Mouse (Mus musculus) liver, embryonic 14.5 days (tissue): Measurements from ENCODE around the gene Ppm1a. TPM values are rescaled to one million over a fixed set of nuclear protein-coding genes. Genes with fewer than 3 reads are reported as not detected.

Experiments
- ATAC-seq: fragments of 200-750 bp; cut with Nextera tagmentation; 2 replicates; pipeline ENCODE4 v1.8.0; 2017; ENCODE audit warnings: moderate number of reproducible peaks, mild to moderate bottlenecking, moderate library complexity; ENCODE audit not compliant: insufficient read depth
- DNase-seq, 3 experiments: peaks; one replicate each; pipeline ENCODE4 v3.0.0-alpha.2; 2012 to 2013; ENCODE audit warnings: low read depth in 3 of 3, low spot score in 3 of 3
- H3K27ac ChIP-seq: fragments of 300-500 bp; sonication (generic); 2 replicates; pipeline ENCODE4 v1.5.1; 2014; ENCODE audit warnings: moderate library complexity, mild to moderate bottlenecking, control low read depth, inconsistent platforms
- H3K27me3 ChIP-seq: fragments of 300-500 bp; sonication (generic); 2 replicates; pipeline ENCODE4 v1.6.1; 2014; ENCODE audit warnings: mild to moderate bottlenecking, low read length, moderate library complexity; ENCODE audit not compliant: control insufficient read depth, insufficient read depth
- H3K36me3 ChIP-seq: fragments of 300-500 bp; sonication (generic); replicated peaks from 2 replicates; pipeline ENCODE4 v1.6.1; 2014; ENCODE audit warnings: low read depth; ENCODE audit not compliant: control insufficient read depth, insufficient read depth
- H3K4me1 ChIP-seq, 2 experiments: fragments of 200-500 bp in 1 of 2; fragments of 300-500 bp in 1 of 2; sonication (generic) in 1 of 2; replicated peaks; 2 replicates each; pipeline ENCODE4 v1.6.1; 2012 to 2014; ENCODE audit warnings: antibody characterized with exemption in 1 of 2, inconsistent platforms in 1 of 2, low read length in 1 of 2; ENCODE audit not compliant: control insufficient read depth in 2 of 2, insufficient read depth in 2 of 2
- H3K4me2 ChIP-seq: fragments of 300-500 bp; sonication (generic); 2 replicates; pipeline ENCODE4 v1.6.1; 2014; ENCODE audit warnings: low read depth, mild to moderate bottlenecking, control low read depth, moderate library complexity
- H3K4me3 ChIP-seq, 2 experiments: fragments of 200-500 bp in 1 of 2; fragments of 300-500 bp in 1 of 2; sonication (generic) in 1 of 2; 2 replicates each; pipeline ENCODE4 v1.5.1; 2012 to 2014; ENCODE audit warnings: low read depth in 2 of 2, low read length in 2 of 2, mild to moderate bottlenecking in 2 of 2, control low read depth in 1 of 2, inconsistent platforms in 1 of 2, moderate library complexity in 1 of 2; ENCODE audit not compliant: insufficient read depth in 1 of 2
- H3K9ac ChIP-seq: fragments of 300-500 bp; sonication (generic); replicated peaks from 2 replicates; pipeline ENCODE4 v1.6.1; 2014; ENCODE audit warnings: mild to moderate bottlenecking, control low read depth, moderate library complexity
- H3K9me3 ChIP-seq: fragments of 300-500 bp; sonication (generic); 2 replicates; pipeline ENCODE4 v1.6.1; 2016; ENCODE audit warnings: low read length, mixed read lengths; ENCODE audit not compliant: control insufficient read depth
- CTCF ChIP-seq: IDR thresholded peaks from 2 replicates; pipeline ENCODE4 v1.5.1; 2016; ENCODE audit warnings: antibody characterized with exemption, low read depth, control low read depth
- EP300 ChIP-seq: IDR thresholded peaks from 2 replicates; pipeline ENCODE4 v1.6.1; 2016; ENCODE audit warnings: antibody characterized with exemption, low read depth
- WGBS: fragments of 180-500 bp; shearing (Covaris S2); extraction: QIAGEN DNeasy Blood & Tissue Kit; methylation state at CpG from one replicate; pipeline ENCODE4 v1.1.7; 2014; ENCODE audit not compliant: insufficient replicate concordance; 5-methylcytosine and 5-hydroxymethylcytosine counted together
- polyA plus RNA-seq, 2 experiments: library from polyadenylated mRNA; depleted of rRNA in 1 of 2; stranded (reverse) in 1 of 2; unstranded in 1 of 2; fragments of >200 nt; fragmentation: Nextera tagmentation in 1 of 2; extraction: Ambion mirVana in 1 of 2; gene quantifications; 2 replicates each; pipeline versions ENCODE4 v1.2.1 to v1.2.3; 2012 to 2014

Gene Ppm1a
- polyA plus RNA-seq, 2 experiments, result 34.1 to 37.5 TPM

GRCm38 (mm10) chr12:72759956-72760355, 2.7 kb downstream of the Ppm1a start:
- 21% methylated on average over 7 of the region's 7 CpGs for WGBS
- no peaks in the 10 kb centered on the region for H3K9me3 ChIP-seq
- peak overlapping the region; percentile 82 for H3K4me2 ChIP-seq
- ATAC-seq (no peak), DNase-seq (no peak)
- peaks cover 13 to 20% of the 10 kb centered on the region in 2 experiments for H3K4me1 ChIP-seq
- no peaks in the 10 kb centered on the region for H3K36me3 ChIP-seq
- H3K27me3 ChIP-seq, result no peaks in the 10 kb centered on the region
- no peak for TF ChIP-seq EP300
- no peak for TF ChIP-seq CTCF
- peak overlapping the region; percentile 82 for H3K9ac ChIP-seq
- no peak overlapping the region for H3K27ac ChIP-seq
- H3K4me3 ChIP-seq, result peak overlapping the region; percentile 67 to 77; a peak in 3 of 4 replicates

- no peaks in the 10 kb centered on the region for H3K9me3 ChIP-seq
- no peaks in the 10 kb centered on the region for H3K27me3 ChIP-seq
- ATAC-seq (peak; percentile 87), DNase-seq (peak; percentile 80 to 86 (median 82))
- peak overlapping the region; percentile 77 to 84 for H3K4me3 ChIP-seq
- no peaks in the 10 kb centered on the region for H3K36me3 ChIP-seq
- peaks cover 13 to 20% of the 10 kb centered on the region in 2 experiments for H3K4me1 ChIP-seq
- no peak for TF ChIP-seq CTCF
- no peak for TF ChIP-seq EP300
- WGBS, result under 1% methylated on average over 75 of the region's 78 CpGs
- H3K9ac ChIP-seq, result peak overlapping the region; percentile 82
- H3K27ac ChIP-seq, result peak overlapping the region; percentile 81
- H3K4me2 ChIP-seq, result peak overlapping the region; percentile 82
These were observed 3.3 kb downstream of the Ppm1a start for GRCm38 (mm10) chr12:72760376-72761229.

GRCm38 (mm10) chr12:72761230-72761648, 4.0 kb downstream of the Ppm1a start:
- TF ChIP-seq CTCF, result no peak
- TF ChIP-seq EP300, result no peak
- peak; percentile 66 for ATAC-seq
- under 1% methylated on average over 64 of the region's 71 CpGs for WGBS

GRCm38 (mm10) chr12:72761649-72762261, 4.5 kb downstream of the Ppm1a start:
- Histone ChIP-seq H3K9ac (peak overlapping the region; percentile 82), H3K4me1 (peaks cover 13 to 20% of the 10 kb centered on the region in 2 experiments), H3K9me3 (no peaks in the 10 kb centered on the region), H3K36me3 (no peaks in the 10 kb centered on the region), H3K4me3 (peak overlapping the region; percentile 77 to 84), H3K27me3 (no peaks in the 10 kb centered on the region), H3K27ac (peak overlapping the region; percentile 81), H3K4me2 (peak overlapping the region; percentile 82)
- 0% methylated on average over 31 of the region's 43 CpGs for WGBS
- ATAC-seq (peak; percentile 76), DNase-seq (peak; percentile 55 to 57 (median 56))
- TF ChIP-seq CTCF (no peak), EP300 (no peak)

More at GRCm38 (mm10) chr12:72761230-72761648, 4.0 kb downstream of the Ppm1a start:
- Histone ChIP-seq H3K27me3 (no peaks in the 10 kb centered on the region), H3K4me3 (peak overlapping the region; percentile 77 to 84), H3K4me2 (peak overlapping the region; percentile 82), H3K36me3 (no peaks in the 10 kb centered on the region), H3K9ac (peak overlapping the region; percentile 82), H3K4me1 (peaks cover 13 to 20% of the 10 kb centered on the region in 2 experiments), H3K27ac (peak overlapping the region; percentile 81), H3K9me3 (no peaks in the 10 kb centered on the region)
- no peak for DNase-seq

- Histone ChIP-seq H3K4me3 (peak overlapping the region; percentile 77 to 84), H3K27me3 (no peaks in the 10 kb centered on the region), H3K4me1 (peaks cover 14 to 18% of the 10 kb centered on the region in 2 experiments), H3K9me3 (no peaks in the 10 kb centered on the region), H3K36me3 (no peaks in the 10 kb centered on the region), H3K27ac (peak overlapping the region; percentile 81), H3K4me2 (peak overlapping the region; percentile 82), H3K9ac (peak overlapping the region; percentile 82)
- DNase-seq (peak in 2 of 3 experiments; percentile 42 to 46), ATAC-seq (no peak)
- TF ChIP-seq CTCF (no peak), EP300 (peak; percentile 43)
- 3% methylated on average over 1 of the region's 1 CpGs for WGBS
These were observed 5.2 kb downstream of the Ppm1a start for GRCm38 (mm10) chr12:72762502-72762901.
